Mouse (Mus musculus) lung, postnatal 25 days (tissue): Measurements from ENCODE around the gene Cfb.
"Not testable (repeated sequence)": the region's sequence is repeated elsewhere in the genome, so short reads cannot be mapped to it uniquely, and the experiment has no call there.

Experiments
- DNase-seq: peaks from one replicate; pipeline ENCODE4 v3.0.0; 2022; ENCODE audit warnings: low spot score

Gene Cfb

GRCm38 (mm10) chr17:34836856-34837221 lies 25.5 kb downstream of the Cfb start, which contains the start of the genes Stk19 and Dxo:
Gene Stk19, minus strand, starts transcription at chr17:34836945.
Gene Dxo, plus strand, starts transcription at chr17:34837019.
- peak; percentile 96 for DNase-seq

- DNase-seq = no peak
These were observed 26.0 kb downstream of the Cfb start for GRCm38 (mm10) chr17:34836155-34836855.

- DNase-seq = not testable (repeated sequence)
These were observed 31.5 kb downstream of the Cfb start for GRCm38 (mm10) chr17:34830776-34831175.

GRCm38 (mm10) chr17:34814818-34815370 lies 47.4 kb downstream of the Cfb start:
- DNase-seq = no peak

- not testable (repeated sequence) for DNase-seq
These were observed 48.6 kb downstream of the Cfb start for GRCm38 (mm10) chr17:34813747-34814146.

- DNase-seq = no peak
These were observed 51.0 kb downstream of the Cfb start for GRCm38 (mm10) chr17:34811275-34811674.

GRCm38 (mm10) chr17:34810811-34811210 lies 51.5 kb downstream of the Cfb start:
- DNase-seq = not testable (repeated sequence)

GRCm38 (mm10) chr17:34810411-34810810 lies 51.9 kb downstream of the Cfb start:
- not testable (repeated sequence) for DNase-seq

- no peak for DNase-seq
These were observed 53.6 kb downstream of the Cfb start for GRCm38 (mm10) chr17:34808599-34809205.

GRCm38 (mm10) chr17:34807176-34807575 lies 55.1 kb downstream of the Cfb start:
- DNase-seq = no peak
